In the genomic region with DNA sequence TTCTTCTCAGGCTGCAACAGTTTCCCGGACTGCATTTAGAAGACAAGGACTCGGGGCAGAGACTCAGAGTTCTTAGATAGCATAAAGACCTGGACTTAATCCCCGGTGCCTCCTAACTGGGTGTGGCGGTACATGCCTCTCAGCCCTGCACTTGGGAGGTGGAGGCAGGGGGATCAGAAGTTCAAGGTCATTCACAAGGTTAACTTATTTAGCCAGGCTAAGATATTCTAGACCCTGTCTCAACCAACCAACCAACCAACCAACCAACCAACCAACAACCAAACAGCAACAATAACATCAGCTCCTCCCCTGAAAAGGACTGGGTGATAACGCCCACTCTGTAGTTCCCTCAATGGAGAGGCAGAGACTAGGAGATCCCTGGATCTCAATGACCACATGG, we compare ENCODE assay signal across 24 mouse cellular contexts. TPM values are rescaled to one million over a fixed set of nuclear protein-coding genes. Genes with fewer than 3 reads are reported as not detected.
"Had no signal": no experiment of that assay in that cellular context is flagged by ENCODE, and none has a peak within 500 bp of the region (broad histone marks: within the 10 kb centered on the region; RNA-seq: fewer than 3 reads in every experiment).

No protein-coding gene starts in this region.

- H3K36me3 ChIP-seq: limb, embryonic 10.5 days; limb, embryonic 13.5 days; lung, embryonic 15.5 days; midbrain, embryonic 10.5 days; midbrain, embryonic 13.5 days; neural tube, embryonic 13.5 days had no signal

- H3K4me1 ChIP-seq: limb, embryonic 10.5 days; limb, embryonic 13.5 days; lung, embryonic 15.5 days; megakaryocyte, embryonic 14.5 days; midbrain, embryonic 10.5 days; midbrain, embryonic 13.5 days; neural tube, embryonic 13.5 days had no signal

- H3K4me2 ChIP-seq: limb, embryonic 13.5 days; lung, embryonic 15.5 days; midbrain, embryonic 13.5 days; neural tube, embryonic 13.5 days had no signal

- ATAC-seq: midbrain, embryonic 13.5 days; midbrain, embryonic 16.5 days had no signal

- H3K9ac ChIP-seq: limb, embryonic 13.5 days; lung, embryonic 15.5 days; midbrain, embryonic 13.5 days; neural tube, embryonic 13.5 days had no signal

- H3K4me3 ChIP-seq: limb, embryonic 10.5 days; limb, embryonic 13.5 days; lung, embryonic 15.5 days; megakaryocyte, embryonic 14.5 days; midbrain, embryonic 10.5 days; midbrain, embryonic 13.5 days; myocyte; neural tube, embryonic 13.5 days had no signal

- H3K9me3 ChIP-seq: limb, embryonic 10.5 days; limb, embryonic 13.5 days; lung, embryonic 15.5 days; midbrain, embryonic 10.5 days; midbrain, embryonic 13.5 days; neural tube, embryonic 13.5 days had no signal

- H3K27ac ChIP-seq: limb, embryonic 10.5 days; limb, embryonic 13.5 days; lung, embryonic 15.5 days; midbrain, embryonic 10.5 days; midbrain, embryonic 13.5 days; neural tube, embryonic 13.5 days; stomach, postnatal 0 days had no signal

- DNase-seq: kidney, adult 2 months; kidney, postnatal 10 days; kidney, postnatal 36 days; lung, postnatal 10 days; lung, postnatal 36 days; retina, postnatal 1 day; right cerebral cortex, postnatal 25 days; thymus, adult 2 months; thymus, postnatal 14 days; thymus, postnatal 4 days had no signal

- H3K27me3 ChIP-seq: limb, embryonic 13.5 days; lung, embryonic 15.5 days; megakaryocyte, embryonic 14.5 days; midbrain, embryonic 13.5 days; neural tube, embryonic 13.5 days had no signal

RNA-seq across cellular contexts. Expression of a gene that starts 29.5 kb away (rescaled TPM):
- total RNA-seq: liver, adult 2 months had no signal
- polyA plus RNA-seq: midbrain, embryonic 10.5 days; myocyte had no signal

RNA-seq across cellular contexts. Expression of a gene that starts 32.9 kb away (rescaled TPM):
- total RNA-seq: left cerebral cortex, adult 8-10 months; liver, adult 2 months had no signal
- polyA plus RNA-seq: limb, embryonic 10.5 days; liver, adult 2 months; myocyte had no signal

RNA-seq across cellular contexts. Expression of a gene that starts 51.5 kb away (rescaled TPM):
- total RNA-seq: monocyte, adult 5-6 weeks; neutrophil, adult 5-6 weeks had no signal
- polyA plus RNA-seq: liver, adult 2 months had no signal
